Mouse (Mus musculus) gastrocnemius, postnatal 36 days (tissue): ENCODE data around the gene Acvr1b. TPM values are rescaled to one million over a fixed set of nuclear protein-coding genes. Genes with fewer than 3 reads are reported as not detected.
A peak's percentile ranks its signal among the peaks of the same experiment; 100 is the strongest.

ENCODE experiments used
- DNase-seq, 2 experiments: peaks; one replicate each; pipeline ENCODE4 v3.0.0; 2022
- intact Hi-C: fragments of 180-260 bp; cut with DNase I; formaldehyde crosslinking; loops from one replicate; pipeline ENCODE4 v1.15.1; 2025
- total RNA-seq, 2 experiments: library from RNA; stranded (reverse); gene quantifications; 2 replicates each; pipeline ENCODE4 v1.2.3; 2021

The Acvr1b gene
- total RNA-seq, 2 experiments from 2014 or later: 32.4 to 36.5 TPM

DNA sequence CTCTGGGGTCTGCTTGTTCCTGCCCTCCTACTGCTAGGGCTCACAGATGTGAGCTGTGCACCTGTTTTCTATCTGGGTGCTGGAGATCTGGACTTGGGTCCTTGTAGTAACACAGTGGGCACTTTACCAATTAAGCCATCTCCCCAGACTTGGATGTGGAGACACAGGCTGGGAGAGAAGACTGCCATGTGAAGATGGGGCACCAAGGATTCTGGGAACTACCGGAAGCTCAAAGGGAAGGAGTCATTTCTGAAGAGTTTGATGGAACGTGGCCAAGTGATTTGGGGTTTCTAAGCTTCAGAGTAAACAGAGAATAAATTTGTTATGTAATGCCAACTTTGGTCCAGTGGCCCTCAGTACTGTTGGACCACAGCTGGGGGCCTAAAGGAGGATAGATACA lies 1.9 kb upstream of the Acvr1b start:
- intact Hi-C loops: loop anchor here (2.0 kb wide), 1 partner anchor 27 kb away; no protein-coding TSS in a partner anchor
- no peak for DNase-seq

DNA sequence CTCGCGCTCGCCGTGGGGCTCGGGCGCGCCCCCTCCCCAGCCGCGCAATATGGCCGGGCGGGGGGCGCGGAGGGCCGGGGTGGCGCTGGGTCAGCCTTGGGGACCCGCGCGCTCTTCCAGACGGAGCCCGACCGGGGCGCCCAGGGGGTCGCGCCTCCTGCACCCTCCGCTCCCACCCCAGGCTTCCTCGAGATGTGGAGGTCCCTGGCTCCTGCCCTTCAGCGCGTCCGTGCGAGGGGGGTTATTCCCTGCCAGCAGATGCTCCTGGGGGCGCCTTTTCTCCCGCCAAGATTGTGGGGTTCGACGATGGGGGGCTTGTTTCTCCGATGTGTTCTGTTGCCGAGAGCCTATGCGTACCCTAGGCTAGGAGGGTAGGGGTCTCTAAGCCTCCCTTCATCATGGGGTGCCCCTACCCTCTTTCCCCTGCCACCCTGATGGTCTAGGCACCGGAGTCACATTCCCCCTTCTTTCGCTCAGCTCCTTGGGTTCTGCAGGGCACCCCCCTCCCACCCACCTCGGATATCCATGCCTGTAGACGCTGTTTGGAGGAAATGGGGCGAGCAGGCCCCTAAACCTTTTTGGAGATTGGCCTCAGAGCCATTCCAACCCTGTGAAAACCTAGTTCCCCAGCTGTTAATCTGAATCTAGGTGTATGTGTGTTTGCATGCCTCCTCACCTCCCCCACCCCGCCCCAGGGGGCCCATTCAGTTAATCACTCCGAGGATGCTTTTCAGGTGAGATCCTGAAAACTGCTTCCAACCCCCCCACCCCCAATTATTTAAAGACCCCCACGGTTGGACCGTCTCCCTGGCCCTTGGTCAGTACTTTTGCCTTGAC lies 645 bp downstream of the Acvr1b start:
- no peak for DNase-seq
- intact Hi-C loops: no loop called here

DNA sequence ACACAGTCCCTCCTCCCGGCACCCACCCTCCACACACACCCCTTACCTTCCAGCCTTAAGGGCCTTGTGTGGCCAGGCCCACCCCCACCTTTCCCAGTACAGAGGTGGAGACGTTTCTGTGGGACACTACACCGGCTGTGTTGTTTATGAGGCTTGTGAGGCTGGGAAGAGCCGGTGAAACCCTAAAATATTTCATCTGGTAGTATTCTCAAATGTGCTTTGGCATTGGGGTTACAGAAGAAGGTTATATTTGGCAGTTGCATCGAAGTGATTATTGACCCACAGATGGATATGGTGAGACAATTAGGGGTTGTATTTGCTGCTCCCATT lies 1.2 kb downstream of the Acvr1b start:
- no peak for DNase-seq
- intact Hi-C loops: no loop called here

DNA sequence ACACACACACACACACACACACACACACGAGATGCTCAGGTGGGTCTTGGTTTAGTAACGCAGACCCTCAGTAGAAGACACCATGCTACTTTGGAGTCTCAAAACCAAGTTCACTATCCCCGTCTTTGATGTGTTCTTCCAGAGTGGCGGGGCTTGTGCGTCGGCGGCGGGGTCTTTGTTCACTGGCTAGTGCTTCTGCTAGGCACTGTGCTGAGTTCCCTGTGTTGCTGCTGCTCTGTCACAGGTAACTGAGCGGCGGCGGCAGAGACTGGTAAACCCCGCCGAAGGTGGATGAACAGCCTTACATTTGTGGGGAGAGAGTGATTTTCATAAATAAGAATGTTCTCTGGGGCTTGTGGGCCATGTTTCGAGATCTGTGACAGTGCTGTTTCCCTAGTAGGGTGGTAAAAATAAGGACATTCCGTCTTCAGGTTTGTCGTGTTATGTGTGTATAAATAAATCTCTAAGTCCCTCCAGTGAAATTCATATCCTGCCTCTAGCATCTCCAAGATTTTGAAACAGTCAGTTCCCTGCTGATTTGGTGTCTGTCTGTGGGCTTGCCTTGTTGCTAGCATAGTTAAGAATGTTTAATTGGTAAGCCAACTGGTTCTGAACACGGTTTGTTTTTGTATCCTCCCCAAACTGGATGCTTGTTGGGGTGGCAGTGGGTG lies 1.9 kb downstream of the Acvr1b start:
- intact Hi-C loops: no loop called here
- no peak for DNase-seq

DNA sequence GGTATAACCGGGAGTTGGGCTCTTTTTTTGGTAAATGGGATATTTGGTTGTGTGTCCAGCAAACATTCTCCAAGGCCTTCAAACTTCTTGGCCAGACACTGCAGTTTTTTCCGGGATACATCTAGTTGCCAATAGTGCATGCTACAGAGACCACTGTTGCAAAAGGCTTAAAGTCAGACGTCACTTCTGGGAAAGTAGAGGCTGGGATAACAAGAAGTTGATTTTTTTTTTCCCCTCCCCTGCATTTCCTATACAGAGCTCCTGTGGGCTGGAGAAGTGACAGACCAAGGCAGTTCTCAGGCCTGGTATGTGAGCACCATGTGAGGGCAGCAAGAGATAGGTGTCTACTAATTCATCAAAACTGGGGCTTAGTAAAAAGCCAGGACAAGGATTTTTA lies 2.4 kb downstream of the Acvr1b start:
- no peak for DNase-seq
- intact Hi-C loops: no loop called here

DNA sequence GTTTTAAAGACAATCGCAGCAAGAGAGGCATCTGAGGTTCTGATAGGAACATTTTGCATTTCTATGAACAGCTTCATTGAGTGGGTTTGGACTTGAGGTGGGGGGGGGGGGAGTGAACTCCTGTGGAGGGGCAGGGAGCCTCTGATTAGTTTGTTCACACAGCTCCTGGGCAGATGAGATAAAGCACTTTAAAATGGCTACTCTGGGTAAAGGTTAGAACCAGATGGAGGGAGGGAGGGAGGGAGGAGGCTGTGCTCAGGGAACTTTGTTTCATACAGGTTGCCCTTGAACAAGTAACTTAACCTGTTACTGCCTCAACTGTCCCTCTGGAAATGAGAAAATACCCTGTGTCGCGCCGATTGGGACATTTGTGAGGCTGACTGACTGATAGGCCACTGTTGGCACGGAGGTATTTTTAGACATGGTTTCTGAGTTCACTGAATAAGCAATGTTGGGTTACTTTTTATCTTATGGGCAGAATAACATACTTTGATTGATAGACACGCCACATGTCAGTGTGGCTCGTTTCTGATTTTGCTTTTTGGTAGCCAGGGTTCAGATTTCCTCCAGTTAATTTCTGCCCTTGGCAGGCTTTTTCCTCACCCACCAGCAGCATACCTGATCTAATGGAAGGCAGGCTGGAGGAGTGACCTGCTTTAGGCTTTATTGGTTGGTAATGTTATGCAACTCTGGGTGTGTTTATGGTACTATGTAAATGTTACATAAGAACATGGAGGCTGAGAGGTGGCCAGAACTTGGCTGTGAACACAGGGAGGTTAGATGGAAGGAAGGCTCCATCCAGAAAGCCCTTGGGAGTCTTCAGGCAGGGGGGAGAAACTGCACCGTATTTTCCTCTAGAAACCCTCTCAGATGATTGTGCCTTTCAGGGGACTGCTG lies 3.2 kb downstream of the Acvr1b start:
- intact Hi-C loops: no loop called here
- DNase-seq: no peak

DNA sequence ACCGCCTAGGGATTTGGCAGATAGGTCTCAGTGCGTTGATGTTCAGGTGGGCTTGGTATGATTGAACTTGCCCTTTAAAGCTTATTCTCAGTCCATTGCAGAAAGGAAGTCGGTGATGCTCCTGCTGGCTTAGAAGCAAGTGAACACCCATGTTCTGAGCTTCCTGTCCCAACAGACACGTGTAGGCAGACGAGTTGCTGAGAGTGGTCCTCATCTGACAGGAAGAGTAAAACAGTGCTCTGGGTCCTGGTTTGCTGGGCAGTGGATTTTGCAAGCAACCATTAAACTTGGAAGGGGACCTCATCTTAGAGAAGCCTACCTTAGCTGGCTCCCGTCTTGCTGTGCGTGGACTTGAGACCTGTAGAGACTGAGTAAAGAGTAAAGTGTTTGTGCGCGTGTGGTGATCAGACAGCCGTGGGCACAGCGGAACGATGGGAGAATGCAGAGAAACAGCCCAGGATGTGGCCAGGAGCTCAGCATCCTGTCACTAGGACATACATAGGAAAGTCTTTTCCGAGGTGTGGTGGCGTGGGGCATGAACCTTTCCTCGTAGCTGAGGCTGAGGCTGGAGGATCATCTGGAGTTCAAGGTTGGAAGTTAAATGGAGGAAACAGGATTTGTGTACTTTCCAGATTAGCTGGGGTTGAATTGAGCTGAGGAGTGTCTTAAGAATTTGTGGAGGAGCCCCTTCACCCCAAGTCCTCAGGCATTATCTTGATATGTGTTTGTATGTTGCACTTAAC lies 6.7 kb downstream of the Acvr1b start:
- DNase-seq: no peak
- intact Hi-C loops: no loop called here

DNA sequence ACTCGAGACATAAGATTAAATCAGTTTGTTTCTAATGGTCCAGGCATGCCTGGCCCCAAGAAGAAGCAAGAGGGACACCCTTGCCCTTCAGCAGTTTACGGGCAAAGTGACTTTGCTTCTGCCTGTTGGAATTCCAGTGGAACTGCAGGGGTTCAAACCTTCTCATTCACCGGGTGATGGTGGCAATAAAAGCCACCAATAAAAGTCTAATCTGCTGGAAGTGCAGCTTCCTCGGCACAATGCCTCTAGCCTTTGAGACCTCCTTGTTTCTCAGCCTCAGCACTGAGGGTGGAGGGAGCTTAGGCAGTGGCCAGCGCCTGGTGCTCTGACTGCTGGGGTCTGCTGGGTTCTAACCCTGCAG lies 7.2 kb downstream of the Acvr1b start:
- intact Hi-C loops: no loop called here
- DNase-seq: no peak

DNA sequence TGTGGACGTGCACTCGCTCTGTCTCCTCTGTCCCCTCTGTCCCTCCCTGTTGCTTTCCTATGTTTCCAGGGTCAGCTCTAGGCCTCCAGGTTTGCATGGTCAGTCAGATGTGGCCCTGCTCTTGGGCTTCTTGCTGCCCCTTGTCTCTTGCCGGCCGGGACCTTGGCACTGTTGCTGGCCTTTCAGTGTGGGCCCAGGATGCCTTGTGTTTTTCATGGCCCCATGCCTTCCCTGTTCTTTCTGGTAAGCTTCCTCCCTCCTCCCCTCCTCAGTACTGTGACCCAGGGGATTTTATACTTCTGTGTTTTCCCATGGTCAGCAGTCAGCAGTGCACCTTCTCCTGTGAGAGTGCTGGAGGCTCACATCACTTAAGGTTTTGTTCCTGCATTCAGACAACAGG lies 7.6 kb downstream of the Acvr1b start:
- no peak for DNase-seq
- intact Hi-C loops: no loop called here

DNA sequence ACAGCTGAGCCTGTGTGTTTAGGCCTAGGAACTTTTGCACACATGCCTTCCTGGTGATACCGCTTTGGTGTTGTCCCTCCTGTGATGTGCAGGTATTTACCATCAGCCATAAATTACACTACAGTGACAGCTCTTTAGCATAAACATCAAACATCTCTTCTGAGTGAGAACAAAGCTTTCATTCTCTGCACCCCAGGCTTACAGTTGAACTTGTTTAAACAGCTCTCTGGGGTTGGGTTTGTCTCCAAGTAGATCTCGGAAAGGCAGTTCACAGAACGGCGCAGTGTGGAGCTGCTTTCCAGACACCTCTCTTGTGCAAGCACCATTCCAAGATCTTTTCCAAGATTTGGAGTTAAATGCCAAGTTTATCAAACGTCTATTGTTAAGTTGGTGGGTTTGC lies 8.8 kb downstream of the Acvr1b start:
- DNase-seq: no peak
- intact Hi-C loops: no loop called here

DNA sequence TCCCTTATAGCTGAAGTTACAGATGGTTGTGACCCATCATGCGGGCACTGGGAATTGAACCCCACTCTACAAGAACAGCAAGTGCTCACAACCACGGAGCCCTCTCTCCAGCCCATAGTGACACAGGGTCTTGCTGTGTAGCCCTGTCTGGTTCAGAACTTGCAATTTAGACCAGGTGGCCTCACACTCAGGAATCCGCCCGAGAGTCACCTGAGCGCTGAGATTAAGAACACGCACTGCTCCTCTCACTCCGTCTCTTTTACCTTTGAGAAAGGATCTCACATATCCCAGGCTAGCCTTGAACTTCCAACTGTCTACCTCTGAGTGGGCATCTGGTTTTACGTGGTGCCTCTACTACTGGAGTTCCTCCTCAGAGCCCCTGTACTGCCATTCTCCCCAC lies 10.4 kb downstream of the Acvr1b start:
- intact Hi-C loops: no loop called here
- DNase-seq: no peak

DNA sequence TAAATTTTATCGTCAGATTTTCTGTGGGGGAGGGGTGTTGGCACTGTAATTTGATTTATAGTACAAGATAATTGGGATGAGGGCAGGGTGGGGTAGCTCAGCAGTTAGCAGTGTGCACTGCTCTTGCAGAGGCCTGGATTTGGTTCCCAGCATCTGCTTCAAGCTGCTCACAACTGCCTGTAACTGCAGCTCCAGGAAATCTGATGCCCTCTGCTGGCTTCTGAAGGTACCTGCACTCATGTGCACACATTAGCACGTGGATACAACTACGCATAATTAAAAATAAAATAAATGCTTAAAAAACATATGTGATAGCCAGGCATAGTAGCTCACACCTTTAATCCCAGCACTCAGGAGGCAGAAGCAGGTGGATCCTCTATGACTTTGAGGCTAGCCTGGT lies 11.7 kb downstream of the Acvr1b start:
- intact Hi-C loops: no loop called here
- DNase-seq: no peak

DNA sequence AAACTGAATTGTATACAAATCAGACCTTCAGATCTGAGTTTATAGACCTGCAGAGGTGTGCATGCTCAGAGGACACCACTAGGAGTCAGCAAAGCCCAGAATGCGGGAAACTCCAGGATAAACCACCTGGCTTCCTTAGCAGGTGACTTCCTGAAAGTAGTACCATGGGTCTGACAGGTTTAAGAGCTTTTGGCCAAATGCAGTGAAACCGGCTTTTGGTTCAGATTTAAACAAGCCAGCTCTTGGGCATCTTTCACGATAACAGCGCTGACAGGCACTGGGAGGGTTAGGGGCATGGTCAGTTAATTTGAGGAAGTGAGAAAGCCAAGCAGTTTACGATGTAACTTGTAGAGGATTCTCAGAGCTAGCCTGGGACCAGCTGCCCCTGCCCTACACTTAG lies 14.0 kb downstream of the Acvr1b start:
- no peak for DNase-seq
- intact Hi-C loops: no loop called here

DNA sequence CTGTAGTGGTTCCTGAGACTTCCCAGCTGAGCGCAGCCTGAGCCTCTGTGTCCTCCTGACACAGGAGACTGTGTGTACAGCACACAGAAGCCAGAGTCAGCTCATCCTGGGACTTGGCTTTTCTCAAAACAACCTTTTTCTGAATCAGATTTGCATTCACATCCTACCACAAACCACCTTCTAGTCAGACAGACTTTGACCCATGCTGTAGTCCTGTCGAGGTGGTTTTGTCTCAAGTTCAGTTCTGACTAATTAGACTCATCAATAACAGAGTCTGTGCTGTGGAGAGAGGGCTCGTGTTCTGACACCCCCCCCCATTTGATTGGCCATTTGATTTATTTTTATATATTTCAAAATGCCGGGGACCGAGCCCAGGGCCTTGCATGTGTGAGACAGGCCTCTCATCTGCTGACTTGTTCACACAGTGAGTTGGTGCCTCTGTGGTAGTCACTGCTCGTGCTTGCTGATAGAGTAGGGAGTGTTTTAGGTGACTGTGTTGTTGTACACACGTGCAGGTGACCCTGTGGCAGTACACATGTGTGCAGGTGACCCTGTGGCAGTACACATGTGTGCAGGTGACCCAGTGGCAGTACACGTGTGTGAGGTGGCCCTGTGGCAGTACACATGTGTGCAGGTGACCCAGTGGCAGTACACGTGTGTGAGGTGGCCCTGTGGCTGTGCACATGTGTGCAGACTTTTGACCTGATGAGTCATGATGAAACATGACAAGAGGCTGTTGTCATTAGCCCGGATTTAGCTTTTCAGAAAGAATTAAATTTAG lies 16.3 kb downstream of the Acvr1b start:
- DNase-seq: no peak
- intact Hi-C loops: no loop called here

DNA sequence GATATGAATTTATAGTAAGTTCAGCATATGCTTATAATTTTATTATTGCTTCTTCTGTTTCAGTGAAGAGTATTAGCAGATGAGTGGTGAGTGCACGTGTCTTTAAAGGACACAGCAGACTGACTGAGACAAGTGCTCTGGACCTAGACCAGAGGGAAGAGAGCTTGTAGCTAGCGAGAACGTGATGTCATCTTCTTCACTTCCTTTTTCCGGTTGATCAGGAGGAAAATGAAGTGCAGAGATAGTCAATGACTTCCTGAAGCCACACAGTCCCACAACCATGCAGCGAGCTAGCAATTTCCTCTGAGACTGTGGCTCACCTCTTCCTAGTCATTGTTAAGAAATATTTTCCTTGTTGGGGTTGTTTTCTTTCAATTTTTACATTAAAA lies 16.9 kb downstream of the Acvr1b start:
- intact Hi-C loops: no loop called here
- DNase-seq: no peak

DNA sequence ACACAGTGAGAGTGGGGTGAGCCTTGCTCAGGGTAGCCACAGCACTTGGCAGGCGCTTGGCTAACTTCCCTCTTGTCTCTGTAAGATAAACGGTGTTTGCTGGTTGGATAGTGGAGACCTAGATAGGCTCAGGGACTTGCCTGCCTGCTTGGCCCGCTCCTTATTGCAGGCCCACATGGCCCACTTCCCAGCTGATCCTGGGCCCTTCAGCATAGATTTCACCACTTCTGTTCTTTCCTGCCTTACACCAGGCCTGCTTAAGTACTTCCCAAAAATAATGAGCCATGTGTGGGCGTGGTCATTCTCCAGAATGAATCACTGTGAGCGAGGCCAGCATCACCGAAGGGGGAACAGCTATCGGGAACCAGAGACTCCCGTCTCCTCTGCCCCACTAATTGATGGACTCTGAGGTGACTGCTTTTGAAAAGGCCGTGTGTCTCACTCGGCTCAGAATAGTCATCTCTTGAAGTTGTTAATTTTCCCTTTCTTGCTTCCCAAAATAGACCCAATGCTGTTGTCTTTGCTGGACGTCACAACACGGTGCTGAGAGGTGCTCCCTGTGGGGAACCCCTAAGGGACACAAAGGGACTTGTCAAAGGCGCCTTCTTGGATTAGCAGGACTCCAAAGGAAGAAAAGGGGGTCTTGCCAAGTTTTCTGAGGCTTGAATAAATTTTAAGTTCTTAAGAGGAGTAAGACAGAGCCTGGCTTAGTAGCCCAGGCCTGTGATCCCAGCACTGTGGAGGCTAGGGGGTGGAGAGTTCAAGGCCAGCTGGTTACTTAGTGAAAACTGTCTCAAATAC lies 17.8 kb downstream of the Acvr1b start:
- intact Hi-C loops: no loop called here
- peak in 1 of 2 experiments; percentile 59 for DNase-seq

DNA sequence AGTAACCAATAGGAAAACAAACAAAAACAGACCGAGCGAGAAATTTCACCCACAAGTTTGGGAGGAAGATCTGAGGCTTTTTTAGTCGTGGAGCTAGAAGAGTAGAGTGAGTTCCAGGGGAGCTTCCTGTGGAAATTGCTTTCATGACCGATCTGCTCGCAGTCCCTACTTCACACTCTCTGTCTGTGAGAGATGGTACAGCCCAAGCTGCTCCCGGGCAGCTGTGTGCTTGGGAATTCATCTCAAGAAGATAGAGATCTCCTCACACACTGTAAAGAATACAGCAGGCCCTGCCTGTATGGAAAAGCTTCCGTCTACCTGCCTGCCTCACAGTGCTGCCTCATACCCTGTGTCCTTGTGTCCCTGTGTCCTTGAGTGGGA lies 18.4 kb downstream of the Acvr1b start:
- no peak for DNase-seq
- intact Hi-C loops: no loop called here

DNA sequence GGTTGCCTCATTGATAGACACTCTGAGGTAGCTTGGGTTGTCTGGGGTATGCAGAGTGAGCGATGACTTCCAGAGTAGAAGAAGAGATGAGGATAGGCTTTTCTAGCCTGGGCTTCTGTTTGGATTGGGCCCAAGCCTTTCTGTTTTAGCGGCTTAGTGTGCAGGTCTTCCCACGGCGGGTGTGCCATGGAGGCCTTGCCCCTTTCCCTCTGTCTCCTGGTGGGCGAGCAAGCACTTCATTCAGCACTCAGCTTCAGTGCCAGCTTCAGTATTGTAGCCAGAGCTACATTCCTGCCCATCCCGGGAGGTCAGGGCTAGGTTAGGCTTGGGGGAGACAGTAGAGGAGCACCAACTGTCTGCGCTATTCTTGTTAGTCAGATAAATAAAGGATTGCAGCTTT lies 18.8 kb downstream of the Acvr1b start:
- no peak for DNase-seq
- intact Hi-C loops: no loop called here

DNA sequence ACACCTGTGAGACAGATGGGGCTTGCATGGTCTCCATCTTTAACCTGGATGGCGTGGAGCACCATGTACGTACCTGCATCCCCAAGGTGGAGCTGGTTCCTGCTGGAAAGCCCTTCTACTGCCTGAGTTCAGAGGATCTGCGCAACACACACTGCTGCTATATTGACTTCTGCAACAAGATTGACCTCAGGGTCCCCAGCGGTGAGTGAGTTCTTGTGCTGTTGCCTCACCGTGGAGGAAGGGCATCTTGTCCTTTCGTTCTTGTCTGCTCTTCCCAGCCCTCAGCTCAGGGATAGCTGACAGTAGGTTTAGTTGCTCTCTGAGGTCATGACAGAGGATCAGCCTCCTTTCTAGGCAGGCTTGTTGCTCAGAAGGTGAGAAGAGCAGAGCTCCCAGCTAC lies 20.1 kb downstream of the Acvr1b start:
- intact Hi-C loops: no loop called here
- DNase-seq: no peak
